Mouse (Mus musculus) spleen, adult 2 months (tissue): ENCODE measurements around the gene Olfr229.
"Not testable (repeated sequence)": the region's sequence is repeated elsewhere in the genome, so short reads cannot be mapped to it uniquely, and the experiment has no call there.

Experiments used
- CTCF ChIP-seq: fragments of 200-500 bp; IDR thresholded peaks from 2 replicates; pipeline ENCODE4 v1.5.1; 2011; ENCODE audit warnings: mild to moderate bottlenecking, inconsistent platforms; ENCODE audit not compliant: insufficient read depth, insufficient read length, insufficient replicate concordance; ENCODE audit errors: extremely low read depth
- POLR2A ChIP-seq: fragments of 200-500 bp; IDR thresholded peaks from 2 replicates; pipeline ENCODE4 v1.6.1; 2011; ENCODE audit warnings: low read depth, low read length, inconsistent platforms

GRCm38 (mm10) chr9:39871986-39872385, 35.1 kb upstream of the Olfr229 start:
- not testable (repeated sequence) for TF ChIP-seq CTCF, POLR2A
